Mouse (Mus musculus): ENCODE results near the gene Bace1.

Bace1 gene

GRCm38 (mm10) chr9:45906355-45907077 lies 68.1 kb downstream of the Bace1 start, which contains the start of the genes Pcsk7 and Rnf214:
Pcsk7 (plus strand) TSS chr9:45906497.
Rnf214 (minus strand) TSS chr9:45906911.
- peak; percentile 91 for DNase-seq

- DNase-seq = no peak
Measured at GRCm38 (mm10) chr9:45907078-45907428, 68.7 kb downstream of the Bace1 start.

GRCm38 (mm10) chr9:45910995-45911394 lies 72.6 kb downstream of the Bace1 start:
- no peak for DNase-seq

GRCm38 (mm10) chr9:45911673-45912072 lies 73.3 kb downstream of the Bace1 start:
- peak; percentile 72 for DNase-seq
